Mouse (Mus musculus) G1E (cell line): ENCODE measurements at regions not wholly inside any gene's neighbourhood (a gene's known extent, or its start where the extent isn't known, plus 50 kb on each side); places are given as distances from the start of the nearest gene placed in this dataset.

Experiments used
- GATA1 ChIP-seq: IDR thresholded peaks from 2 replicates; pipeline ENCODE4 v1.6.1; 2012; ENCODE audit warnings: borderline replicate concordance, low read length, inconsistent platforms, mixed read lengths
- POLR2AphosphoS5 ChIP-seq: IDR thresholded peaks from 2 replicates; pipeline ENCODE4 v1.6.1; 2012; ENCODE audit warnings: low read depth, low read length, inconsistent platforms; ENCODE audit not compliant: insufficient replicate concordance

- TF ChIP-seq POLR2AphosphoS5 (no peak), GATA1 (no peak)
These were observed 52.3 kb upstream of the Kcna5 start for GRCm38 (mm10) chr6:126587476-126587875.
